Mouse (Mus musculus): ENCODE measurements around the gene 1700025G04Rik. TPM values are rescaled to one million over a fixed set of nuclear protein-coding genes. Genes with fewer than 3 reads are reported as not detected.

The 1700025G04Rik gene
- polyA plus RNA-seq, 1 experiment from 2014 or later = 16.7 TPM

- H3K27me3 ChIP-seq (ENCODE audit: control insufficient read depth, insufficient read depth, low read depth, low read length) = no peaks in the 10 kb centered on the region
- no peaks in the 10 kb centered on the region for H3K9me3 ChIP-seq (ENCODE audit: control insufficient read depth, low read length)
- no peaks in the 10 kb centered on the region for H3K36me3 ChIP-seq (ENCODE audit: control insufficient read depth, insufficient read depth, low read length)
- no peak overlapping the region for H3K4me3 ChIP-seq (ENCODE audit: low read length)
- no peak for ATAC-seq (ENCODE audit: low read depth)
- no peak overlapping the region for H3K27ac ChIP-seq (ENCODE audit: low read length)
- peaks cover 9% of the 10 kb centered on the region; the same call in 1 of the 2 replicates for H3K4me1 ChIP-seq (replicated peaks; ENCODE audit: control insufficient read depth, insufficient read depth, low read length)
- WGBS = 47% methylated on average over 6 of the region's 6 CpGs
- no peak overlapping the region for H3K4me2 ChIP-seq (ENCODE audit: low read depth, low read length)
- no peak overlapping the region for H3K9ac ChIP-seq (ENCODE audit: low read length)
These were observed 150.4 kb downstream of the 1700025G04Rik start for GRCm38 (mm10) chr1:151939510-151939909.

- H3K4me1 ChIP-seq (replicated peaks; ENCODE audit: control insufficient read depth, insufficient read depth, low read length) = peaks cover 2% of the 10 kb centered on the region
- H3K27ac ChIP-seq (ENCODE audit: low read length) = no peak overlapping the region
- H3K4me2 ChIP-seq (ENCODE audit: low read depth, low read length) = no peak overlapping the region
- no peaks in the 10 kb centered on the region for H3K27me3 ChIP-seq (ENCODE audit: control insufficient read depth, insufficient read depth, low read depth, low read length)
- H3K9me3 ChIP-seq (ENCODE audit: control insufficient read depth, low read length) = no peaks in the 10 kb centered on the region
- no peak overlapping the region for H3K4me3 ChIP-seq (ENCODE audit: low read length)
- H3K36me3 ChIP-seq (ENCODE audit: control insufficient read depth, insufficient read depth, low read length) = no peaks in the 10 kb centered on the region
- no peak overlapping the region for H3K9ac ChIP-seq (ENCODE audit: low read length)
- ATAC-seq (ENCODE audit: low read depth) = peak; percentile 60; the same call in 1 of the 2 replicates
- WGBS = 71% methylated on average over 6 of the region's 6 CpGs
These were observed 156.3 kb downstream of the 1700025G04Rik start for GRCm38 (mm10) chr1:151933605-151934004.

GRCm38 (mm10) chr1:151926826-151927225, 163.1 kb downstream of the 1700025G04Rik start:
- no peak overlapping the region for H3K27ac ChIP-seq (ENCODE audit: low read length)
- H3K27me3 ChIP-seq (ENCODE audit: control insufficient read depth, insufficient read depth, low read depth, low read length) = no peaks in the 10 kb centered on the region
- peaks cover 18% of the 10 kb centered on the region for H3K4me1 ChIP-seq (replicated peaks; ENCODE audit: control insufficient read depth, insufficient read depth, low read length)
- peak overlapping the region; percentile 32 for H3K4me2 ChIP-seq (ENCODE audit: low read depth, low read length)
- no peaks in the 10 kb centered on the region for H3K36me3 ChIP-seq (ENCODE audit: control insufficient read depth, insufficient read depth, low read length)
- 0 out of 2 replicates have a peak overlapping the region, but pooled peaks have one; percentile 32 for H3K9ac ChIP-seq (ENCODE audit: low read length)
- H3K4me3 ChIP-seq (ENCODE audit: low read length) = no peak overlapping the region
- 36% methylated on average over 8 of the region's 8 CpGs for WGBS
- no peaks in the 10 kb centered on the region for H3K9me3 ChIP-seq (ENCODE audit: control insufficient read depth, low read length)
- no peak for ATAC-seq (ENCODE audit: low read depth)

- no peak overlapping the region for H3K9ac ChIP-seq (ENCODE audit: low read length)
- WGBS = 49% methylated on average over 4 of the region's 4 CpGs
- H3K4me2 ChIP-seq (ENCODE audit: low read depth, low read length) = no peak overlapping the region
- ATAC-seq (ENCODE audit: low read depth) = no peak
- no peaks in the 10 kb centered on the region for H3K27me3 ChIP-seq (ENCODE audit: control insufficient read depth, insufficient read depth, low read depth, low read length)
- no peak overlapping the region for H3K27ac ChIP-seq (ENCODE audit: low read length)
- peaks cover 17% of the 10 kb centered on the region for H3K4me1 ChIP-seq (replicated peaks; ENCODE audit: control insufficient read depth, insufficient read depth, low read length)
- no peaks in the 10 kb centered on the region for H3K9me3 ChIP-seq (ENCODE audit: control insufficient read depth, low read length)
- no peaks in the 10 kb centered on the region for H3K36me3 ChIP-seq (ENCODE audit: control insufficient read depth, insufficient read depth, low read length)
- H3K4me3 ChIP-seq (ENCODE audit: low read length) = no peak overlapping the region
These were observed 163.8 kb downstream of the 1700025G04Rik start for GRCm38 (mm10) chr1:151926141-151926540.

- ATAC-seq (ENCODE audit: low read depth) = no peak
- Histone ChIP-seq H3K9me3 (ENCODE audit: control insufficient read depth, low read length) (no peaks in the 10 kb centered on the region), H3K4me1 (replicated peaks; ENCODE audit: control insufficient read depth, insufficient read depth, low read length) (peaks cover 17% of the 10 kb centered on the region), H3K27ac (ENCODE audit: low read length) (no peak overlapping the region), H3K4me3 (ENCODE audit: low read length) (no peak overlapping the region), H3K36me3 (ENCODE audit: control insufficient read depth, insufficient read depth, low read length) (no peaks in the 10 kb centered on the region), H3K27me3 (ENCODE audit: control insufficient read depth, insufficient read depth, low read depth, low read length) (no peaks in the 10 kb centered on the region), H3K9ac (ENCODE audit: low read length) (no peak overlapping the region; the same call in 1 of the 2 replicates), H3K4me2 (ENCODE audit: low read depth, low read length) (no peak overlapping the region)
- WGBS = 69% methylated on average over 7 of the region's 7 CpGs
These were observed 164.2 kb downstream of the 1700025G04Rik start for GRCm38 (mm10) chr1:151925738-151926137.

GRCm38 (mm10) chr1:151918806-151919357, 171.0 kb downstream of the 1700025G04Rik start:
- H3K36me3 ChIP-seq (ENCODE audit: control insufficient read depth, insufficient read depth, low read length) = no peaks in the 10 kb centered on the region
- no peaks in the 10 kb centered on the region for H3K27me3 ChIP-seq (ENCODE audit: control insufficient read depth, insufficient read depth, low read depth, low read length)
- H3K4me3 ChIP-seq (ENCODE audit: low read length) = no peak overlapping the region
- no peak for ATAC-seq (ENCODE audit: low read depth)
- H3K9me3 ChIP-seq (ENCODE audit: control insufficient read depth, low read length) = no peaks in the 10 kb centered on the region
- no peak overlapping the region for H3K27ac ChIP-seq (ENCODE audit: low read length)
- 74% methylated on average over 9 of the region's 9 CpGs for WGBS
- no peaks in the 10 kb centered on the region; the same call in 1 of the 2 replicates for H3K4me1 ChIP-seq (replicated peaks; ENCODE audit: control insufficient read depth, insufficient read depth, low read length)
- H3K9ac ChIP-seq (ENCODE audit: low read length) = no peak overlapping the region
- H3K4me2 ChIP-seq (ENCODE audit: low read depth, low read length) = no peak overlapping the region

GRCm38 (mm10) chr1:151917736-151918135, 172.2 kb downstream of the 1700025G04Rik start:
- no peaks in the 10 kb centered on the region for H3K27me3 ChIP-seq (ENCODE audit: control insufficient read depth, insufficient read depth, low read depth, low read length)
- H3K36me3 ChIP-seq (ENCODE audit: control insufficient read depth, insufficient read depth, low read length) = no peaks in the 10 kb centered on the region
- no peak overlapping the region for H3K4me3 ChIP-seq (ENCODE audit: low read length)
- no peak overlapping the region for H3K9ac ChIP-seq (ENCODE audit: low read length)
- WGBS = 87% methylated on average over 3 of the region's 3 CpGs
- ATAC-seq (ENCODE audit: low read depth) = no peak
- no peak overlapping the region for H3K4me2 ChIP-seq (ENCODE audit: low read depth, low read length)
- H3K27ac ChIP-seq (ENCODE audit: low read length) = no peak overlapping the region
- H3K9me3 ChIP-seq (ENCODE audit: control insufficient read depth, low read length) = no peaks in the 10 kb centered on the region
- H3K4me1 ChIP-seq (replicated peaks; ENCODE audit: control insufficient read depth, insufficient read depth, low read length) = no peaks in the 10 kb centered on the region; the same call in 1 of the 2 replicates

GRCm38 (mm10) chr1:151914494-151914893, 175.4 kb downstream of the 1700025G04Rik start:
- H3K4me1 ChIP-seq (replicated peaks; ENCODE audit: control insufficient read depth, insufficient read depth, low read length) = no peaks in the 10 kb centered on the region
- H3K4me3 ChIP-seq (ENCODE audit: low read length) = no peak overlapping the region
- H3K9me3 ChIP-seq (ENCODE audit: control insufficient read depth, low read length) = no peaks in the 10 kb centered on the region
- H3K9ac ChIP-seq (ENCODE audit: low read length) = no peak overlapping the region
- H3K27me3 ChIP-seq (ENCODE audit: control insufficient read depth, insufficient read depth, low read depth, low read length) = no peaks in the 10 kb centered on the region
- no peak overlapping the region for H3K27ac ChIP-seq (ENCODE audit: low read length)
- H3K4me2 ChIP-seq (ENCODE audit: low read depth, low read length) = no peak overlapping the region
- H3K36me3 ChIP-seq (ENCODE audit: control insufficient read depth, insufficient read depth, low read length) = no peaks in the 10 kb centered on the region
- no peak for ATAC-seq (ENCODE audit: low read depth)
- WGBS = 89% methylated on average over 9 of the region's 9 CpGs

GRCm38 (mm10) chr1:151907014-151907413, 182.9 kb downstream of the 1700025G04Rik start:
- H3K9me3 ChIP-seq (ENCODE audit: control insufficient read depth, low read length) = no peaks in the 10 kb centered on the region
- no peak overlapping the region for H3K9ac ChIP-seq (ENCODE audit: low read length)
- no peaks in the 10 kb centered on the region for H3K36me3 ChIP-seq (ENCODE audit: control insufficient read depth, insufficient read depth, low read length)
- H3K4me1 ChIP-seq (replicated peaks; ENCODE audit: control insufficient read depth, insufficient read depth, low read length) = no peaks in the 10 kb centered on the region
- 62% methylated on average over 4 of the region's 4 CpGs for WGBS
- H3K27me3 ChIP-seq (ENCODE audit: control insufficient read depth, insufficient read depth, low read depth, low read length) = no peaks in the 10 kb centered on the region
- no peak overlapping the region for H3K27ac ChIP-seq (ENCODE audit: low read length)
- ATAC-seq (ENCODE audit: low read depth) = no peak
- H3K4me3 ChIP-seq (ENCODE audit: low read length) = no peak overlapping the region
- H3K4me2 ChIP-seq (ENCODE audit: low read depth, low read length) = no peak overlapping the region

Measured in lung, embryonic 16.5 days (tissue).